Mouse (Mus musculus) liver, postnatal 0 days (tissue): ENCODE results near the gene Cux1. TPM values are rescaled to one million over a fixed set of nuclear protein-coding genes. Genes with fewer than 3 reads are reported as not detected.
"Not testable (repeated sequence)": the region's sequence is repeated elsewhere in the genome, so short reads cannot be mapped to it uniquely, and the experiment has no call there.

ENCODE experiments used
- ATAC-seq: fragments of 200-750 bp; cut with Nextera tagmentation; 2 replicates; pipeline ENCODE4 v1.8.0; 2017; ENCODE audit warnings: mild to moderate bottlenecking, moderate library complexity
- DNase-seq: peaks from one replicate; pipeline ENCODE4 v3.0.0-alpha.2; 2016
- H3K27ac ChIP-seq: fragments of 300-500 bp; sonication (generic); 2 replicates; pipeline ENCODE4 v1.5.1; 2014; ENCODE audit warnings: antibody characterized with exemption, moderate library complexity, mild to moderate bottlenecking, low read depth
- H3K27me3 ChIP-seq: fragments of 300-500 bp; sonication (generic); 2 replicates; pipeline ENCODE4 v1.6.1; 2014; ENCODE audit warnings: low read length, control low read depth, mixed read lengths; ENCODE audit not compliant: insufficient read depth
- H3K36me3 ChIP-seq: fragments of 300-500 bp; sonication (generic); replicated peaks from 2 replicates; pipeline ENCODE4 v1.6.1; 2014; ENCODE audit warnings: mild to moderate bottlenecking, control low read depth, low read length, moderate library complexity, mixed read lengths; ENCODE audit not compliant: insufficient read depth
- H3K4me1 ChIP-seq: fragments of 300-500 bp; sonication (generic); 2 replicates; pipeline ENCODE4 v1.6.1; 2014; ENCODE audit warnings: antibody characterized with exemption, mild to moderate bottlenecking, control low read depth; ENCODE audit not compliant: insufficient read depth
- H3K4me2 ChIP-seq: fragments of 300-500 bp; sonication (generic); 2 replicates; pipeline ENCODE4 v1.6.1; 2014; ENCODE audit warnings: low read depth, mild to moderate bottlenecking, low read length, moderate library complexity, mixed read lengths
- H3K4me3 ChIP-seq: fragments of 300-500 bp; sonication (generic); 2 replicates; pipeline ENCODE4 v1.5.1; 2014; ENCODE audit warnings: low read depth, low read length
- H3K9ac ChIP-seq: fragments of 300-500 bp; sonication (generic); replicated peaks from 2 replicates; pipeline ENCODE4 v1.6.1; 2014; ENCODE audit warnings: mild to moderate bottlenecking, moderate library complexity
- H3K9me3 ChIP-seq: fragments of 300-500 bp; sonication (generic); 2 replicates; pipeline ENCODE4 v1.6.1; 2016; ENCODE audit warnings: mild to moderate bottlenecking, control low read depth, low read length, mixed read lengths
- CTCF ChIP-seq: sonication (generic); IDR thresholded peaks from 2 replicates; pipeline ENCODE4 v1.5.1; 2016; ENCODE audit warnings: antibody characterized with exemption, low read depth
- EP300 ChIP-seq: IDR thresholded peaks from 2 replicates; pipeline ENCODE4 v1.6.1; 2016; ENCODE audit warnings: antibody characterized with exemption, low read depth, mild to moderate bottlenecking
- WGBS: fragments of 180-500 bp; shearing (Covaris S2); extraction: QIAGEN DNeasy Blood & Tissue Kit; methylation state at CpG from one replicate; pipeline ENCODE4 v1.1.7; 2014; ENCODE audit not compliant: insufficient replicate concordance; 5-methylcytosine and 5-hydroxymethylcytosine counted together
- polyA plus RNA-seq: library from polyadenylated mRNA; unstranded; fragments of >200 nt; fragmentation: Nextera tagmentation; extraction: Ambion mirVana; gene quantifications from 2 replicates; pipeline ENCODE4 v1.2.1, GENCODE M21; 2015

Gene Cux1
- polyA plus RNA-seq, 1 experiment from 2014 or later: 10.7 TPM

- ATAC-seq (peak; percentile 31; the same call in 1 of the 2 replicates), DNase-seq (no peak)
- Histone ChIP-seq H3K4me3 (no peak overlapping the region), H3K27me3 (no peaks in the 10 kb centered on the region), H3K9me3 (no peaks in the 10 kb centered on the region; the same call in 1 of the 2 replicates), H3K9ac (no peak overlapping the region), H3K4me2 (no peak overlapping the region), H3K27ac (peak overlapping the region; percentile 51), H3K36me3 (no peaks in the 10 kb centered on the region), H3K4me1 (no peaks in the 10 kb centered on the region)
- WGBS: 52% methylated on average over 5 of the region's 5 CpGs
- TF ChIP-seq EP300 (no peak), CTCF (no peak)
Measured at GRCm38 (mm10) chr5:136213716-136214115, 353.6 kb downstream of the Cux1 start.

- WGBS: 78% methylated on average over 11 of the region's 11 CpGs
- Histone ChIP-seq H3K4me3 (no peak overlapping the region), H3K4me1 (no peaks in the 10 kb centered on the region), H3K36me3 (no peaks in the 10 kb centered on the region), H3K4me2 (no peak overlapping the region), H3K27me3 (no peaks in the 10 kb centered on the region), H3K9me3 (no peaks in the 10 kb centered on the region; the same call in 1 of the 2 replicates), H3K27ac (no peak overlapping the region), H3K9ac (no peak overlapping the region)
- ATAC-seq (no peak), DNase-seq (no peak)
- TF ChIP-seq CTCF (no peak), EP300 (no peak)
Measured at GRCm38 (mm10) chr5:136212716-136213115, 354.6 kb downstream of the Cux1 start.

GRCm38 (mm10) chr5:136211341-136212102 lies 355.8 kb downstream of the Cux1 start:
- H3K9me3 ChIP-seq, H3K4me3 ChIP-seq, DNase-seq, H3K4me2 ChIP-seq, H3K27me3 ChIP-seq, H3K36me3 ChIP-seq, H3K9ac ChIP-seq, H3K4me1 ChIP-seq, ATAC-seq: not testable (repeated sequence)
- H3K27ac ChIP-seq: peak overlapping the region; percentile 44; the same call in 1 of the 2 replicates
- WGBS: 71% methylated on average over 14 of the region's 14 CpGs

- ATAC-seq (no peak), DNase-seq (no peak)
- Histone ChIP-seq H3K27ac (no peak overlapping the region), H3K9ac (no peak overlapping the region), H3K9me3 (no peaks in the 10 kb centered on the region; the same call in 1 of the 2 replicates), H3K4me2 (no peak overlapping the region), H3K27me3 (no peaks in the 10 kb centered on the region), H3K4me3 (no peak overlapping the region), H3K36me3 (no peaks in the 10 kb centered on the region), H3K4me1 (no peaks in the 10 kb centered on the region)
- TF ChIP-seq EP300: no peak
- no peak for TF ChIP-seq CTCF
- WGBS: 40% methylated on average over 5 of the region's 5 CpGs
Measured at GRCm38 (mm10) chr5:136210549-136210948, 356.7 kb downstream of the Cux1 start.

GRCm38 (mm10) chr5:136201832-136202231 lies 365.5 kb downstream of the Cux1 start:
- 0 out of 2 replicates have a peak, but pooled peaks cover 2% of the 10 kb centered on the region for H3K36me3 ChIP-seq
- 30% methylated on average over 7 of the region's 7 CpGs for WGBS
- TF ChIP-seq CTCF (peak; percentile 95), EP300 (no peak)
- no peak overlapping the region for H3K27ac ChIP-seq
- H3K4me1 ChIP-seq: peaks cover 8% of the 10 kb centered on the region
- ATAC-seq (no peak), DNase-seq (peak; percentile 62)
- no peak overlapping the region for H3K4me3 ChIP-seq
- H3K27me3 ChIP-seq: no peaks in the 10 kb centered on the region
- H3K9ac ChIP-seq: no peak overlapping the region
- no peak overlapping the region for H3K4me2 ChIP-seq
- H3K9me3 ChIP-seq: no peaks in the 10 kb centered on the region

GRCm38 (mm10) chr5:136199526-136199925 lies 367.8 kb downstream of the Cux1 start:
- no peaks in the 10 kb centered on the region for H3K9me3 ChIP-seq
- peak overlapping the region; percentile 97; the same call in 1 of the 2 replicates for H3K9ac ChIP-seq
- WGBS: 40% methylated on average over 11 of the region's 11 CpGs
- no peaks in the 10 kb centered on the region for H3K27me3 ChIP-seq
- peaks cover 8% of the 10 kb centered on the region for H3K4me1 ChIP-seq
- H3K36me3 ChIP-seq: peaks cover 18% of the 10 kb centered on the region
- peak overlapping the region; percentile 75 for H3K4me2 ChIP-seq
- ATAC-seq (no peak), DNase-seq (no peak)
- TF ChIP-seq CTCF: 0 out of 2 replicates have a peak, but pooled peaks have one; percentile 19
- no peak for TF ChIP-seq EP300
- peak overlapping the region; percentile 97 for H3K4me3 ChIP-seq
- peak overlapping the region; percentile 86; the same call in 1 of the 2 replicates for H3K27ac ChIP-seq
